Mouse (Mus musculus): ENCODE measurements at regions not wholly inside any gene's neighbourhood (a gene's known extent, or its start where the extent isn't known, plus 50 kb on each side); places are given as distances from the start of the nearest gene placed in this dataset.

- TF ChIP-seq CTCF (IDR thresholded peaks at IDR 0.05) (no peak), EP300 (IDR thresholded peaks at IDR 0.05; ENCODE audit: insufficient read depth, low read depth, low read length) (no peak), POLR2A (IDR thresholded peaks at IDR 0.05; ENCODE audit: insufficient read depth, low read depth, low read length) (no peak)
Measured at GRCm38 (mm10) chr4:148734061-148734460, 70.2 kb upstream of the Casz1 start.

Data from heart, adult 2 months (tissue).